Mouse (Mus musculus): ENCODE data around the gene Sumo3. TPM values are rescaled to one million over a fixed set of nuclear protein-coding genes. Genes with fewer than 3 reads are reported as not detected.
A peak's percentile ranks its signal among the peaks of the same experiment; 100 is the strongest.

Gene Sumo3
- polyA plus RNA-seq, 1 experiment from 2014 or later: 156 TPM

DNA sequence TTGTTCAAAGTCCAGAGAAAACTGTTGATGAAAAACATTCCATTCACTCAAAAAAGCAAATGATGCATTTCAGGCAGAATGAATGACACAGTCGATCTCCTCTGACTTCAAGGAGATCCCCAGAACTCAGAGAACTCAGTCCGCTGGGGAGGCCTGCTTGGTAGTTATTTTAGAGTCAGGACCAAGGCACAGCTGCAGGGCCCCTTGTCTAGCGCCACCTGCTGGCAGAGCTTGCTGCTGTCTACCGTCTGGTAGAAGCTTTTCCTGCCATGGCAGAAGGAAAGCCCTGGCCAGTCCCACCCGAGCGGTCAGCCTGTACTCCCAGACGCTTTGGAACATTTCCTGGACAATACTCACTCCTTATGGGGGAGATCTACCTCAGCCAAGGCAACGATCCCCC, 39.2 kb upstream of the Sumo3 start:
- ATAC-seq (ENCODE audit: insufficient number of reproducible peaks, insufficient read depth, low FRiP score, low read depth): no peak

GRCm38 (mm10) chr10:77569481-77569880, 36.4 kb upstream of the Sumo3 start:
- ATAC-seq (ENCODE audit: insufficient number of reproducible peaks, insufficient read depth, low FRiP score, low read depth): no peak
- H3K36me3 ChIP-seq (ENCODE audit: control insufficient read depth, insufficient read depth, low read length): no peaks in the 10 kb centered on the region
- no peaks in the 10 kb centered on the region; a peak in 1 of 4 replicates for H3K4me1 ChIP-seq (ENCODE audit: control insufficient read depth in 2 of 2, insufficient read depth in 2 of 2, low read length in 2 of 2)
- WGBS: 37% methylated on average over 7 of the region's 7 CpGs
- H3K9ac ChIP-seq (ENCODE audit: low read length): no peak overlapping the region
- H3K9me3 ChIP-seq (ENCODE audit: control insufficient read depth, low read length): no peaks in the 10 kb centered on the region
- no peak overlapping the region for H3K4me2 ChIP-seq (ENCODE audit: low read length)
- H3K27me3 ChIP-seq (ENCODE audit: control insufficient read depth, insufficient read depth, low read length): no peaks in the 10 kb centered on the region
- H3K4me3 ChIP-seq (ENCODE audit: control insufficient read depth in 1 of 2, insufficient read depth in 1 of 2, low read depth in 1 of 2, low read length in 2 of 2): no peak overlapping the region
- no peak overlapping the region for H3K27ac ChIP-seq (replicated peaks in 1 of 2; ENCODE audit: control insufficient read depth in 1 of 2, insufficient read depth in 1 of 2, low read depth in 2 of 2, low read length in 2 of 2)

More for the DNA sequence above, 39.2 kb upstream of the Sumo3 start:
- no peak overlapping the region for H3K27ac ChIP-seq (replicated peaks in 1 of 2; ENCODE audit: control insufficient read depth in 1 of 2, insufficient read depth in 1 of 2, low read depth in 2 of 2, low read length in 2 of 2)
- no peaks in the 10 kb centered on the region for H3K27me3 ChIP-seq (ENCODE audit: control insufficient read depth, insufficient read depth, low read length)
- H3K4me3 ChIP-seq (ENCODE audit: control insufficient read depth in 1 of 2, insufficient read depth in 1 of 2, low read depth in 1 of 2, low read length in 2 of 2): no peak overlapping the region
- H3K4me1 ChIP-seq (ENCODE audit: control insufficient read depth in 2 of 2, insufficient read depth in 2 of 2, low read length in 2 of 2): no peaks in the 10 kb centered on the region; a peak in 1 of 4 replicates
- no peaks in the 10 kb centered on the region for H3K36me3 ChIP-seq (ENCODE audit: control insufficient read depth, insufficient read depth, low read length)
- 20% methylated on average over 8 of the region's 8 CpGs for WGBS
- no peaks in the 10 kb centered on the region for H3K9me3 ChIP-seq (ENCODE audit: control insufficient read depth, low read length)
- H3K4me2 ChIP-seq (ENCODE audit: low read length): no peak overlapping the region
- no peak overlapping the region for H3K9ac ChIP-seq (ENCODE audit: low read length)

- 41% methylated on average over 6 of the region's 6 CpGs for WGBS
- H3K4me2 ChIP-seq (ENCODE audit: low read length): no peak overlapping the region
- no peaks in the 10 kb centered on the region; a peak in 1 of 4 replicates for H3K4me1 ChIP-seq (ENCODE audit: control insufficient read depth in 2 of 2, insufficient read depth in 2 of 2, low read length in 2 of 2)
- no peaks in the 10 kb centered on the region for H3K36me3 ChIP-seq (ENCODE audit: control insufficient read depth, insufficient read depth, low read length)
- no peak for ATAC-seq (ENCODE audit: insufficient number of reproducible peaks, insufficient read depth, low FRiP score, low read depth)
- H3K4me3 ChIP-seq (ENCODE audit: control insufficient read depth in 1 of 2, insufficient read depth in 1 of 2, low read depth in 1 of 2, low read length in 2 of 2): no peak overlapping the region
- H3K9me3 ChIP-seq (ENCODE audit: control insufficient read depth, low read length): no peaks in the 10 kb centered on the region
- H3K9ac ChIP-seq (ENCODE audit: low read length): no peak overlapping the region
- H3K27ac ChIP-seq (replicated peaks in 1 of 2; ENCODE audit: control insufficient read depth in 1 of 2, insufficient read depth in 1 of 2, low read depth in 2 of 2, low read length in 2 of 2): no peak overlapping the region
- H3K27me3 ChIP-seq (ENCODE audit: control insufficient read depth, insufficient read depth, low read length): no peaks in the 10 kb centered on the region
These were observed 35.8 kb upstream of the Sumo3 start for GRCm38 (mm10) chr10:77569973-77570658.

DNA sequence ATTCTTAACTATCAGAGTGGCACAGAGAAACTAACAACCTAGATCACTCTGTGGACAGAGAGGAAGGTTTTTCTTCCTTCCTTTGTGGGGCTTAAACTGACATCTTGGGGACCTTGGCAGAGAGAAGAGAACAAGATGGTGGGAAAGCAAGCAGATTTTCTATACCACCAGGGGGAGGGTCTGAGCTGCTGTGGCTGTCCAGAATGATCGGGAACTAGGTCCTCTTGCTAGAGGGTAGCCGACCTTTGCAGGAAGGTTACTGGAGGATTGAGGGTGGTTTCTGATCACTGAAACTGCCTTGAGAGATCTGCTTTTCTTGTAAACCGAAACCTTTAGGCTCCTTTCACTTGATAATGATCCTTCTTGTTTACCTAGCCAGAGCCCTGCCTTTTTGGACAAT, 33.7 kb upstream of the Sumo3 start:
- no peak overlapping the region for H3K9ac ChIP-seq (ENCODE audit: low read length)
- 16% methylated on average over 3 of the region's 3 CpGs for whole genome bisulfite sequencing
- H3K4me3 ChIP-seq (ENCODE audit: control insufficient read depth in 1 of 2, insufficient read depth in 1 of 2, low read depth in 1 of 2, low read length in 2 of 2): no peak overlapping the region
- H3K36me3 ChIP-seq (ENCODE audit: control insufficient read depth, insufficient read depth, low read length): no peaks in the 10 kb centered on the region
- no peaks in the 10 kb centered on the region; a peak in 1 of 4 replicates for H3K4me1 ChIP-seq (ENCODE audit: control insufficient read depth in 2 of 2, insufficient read depth in 2 of 2, low read length in 2 of 2)
- H3K27ac ChIP-seq (replicated peaks in 1 of 2; ENCODE audit: control insufficient read depth in 1 of 2, insufficient read depth in 1 of 2, low read depth in 2 of 2, low read length in 2 of 2): no peak overlapping the region
- ATAC-seq (ENCODE audit: insufficient number of reproducible peaks, insufficient read depth, low FRiP score, low read depth): no peak
- no peak overlapping the region for H3K4me2 ChIP-seq (ENCODE audit: low read length)
- H3K27me3 ChIP-seq (ENCODE audit: control insufficient read depth, insufficient read depth, low read length): no peaks in the 10 kb centered on the region
- no peaks in the 10 kb centered on the region for H3K9me3 ChIP-seq (ENCODE audit: control insufficient read depth, low read length)

GRCm38 (mm10) chr10:77573162-77573561, 32.7 kb upstream of the Sumo3 start:
- WGBS: 100% methylated on average over 1 of the region's 1 CpGs
- H3K4me3 ChIP-seq (ENCODE audit: control insufficient read depth in 1 of 2, insufficient read depth in 1 of 2, low read depth in 1 of 2, low read length in 2 of 2): no peak overlapping the region
- no peaks in the 10 kb centered on the region for H3K9me3 ChIP-seq (ENCODE audit: control insufficient read depth, low read length)
- no peak overlapping the region for H3K27ac ChIP-seq (replicated peaks in 1 of 2; ENCODE audit: control insufficient read depth in 1 of 2, insufficient read depth in 1 of 2, low read depth in 2 of 2, low read length in 2 of 2)
- no peaks in the 10 kb centered on the region; a peak in 1 of 4 replicates for H3K4me1 ChIP-seq (ENCODE audit: control insufficient read depth in 2 of 2, insufficient read depth in 2 of 2, low read length in 2 of 2)
- H3K27me3 ChIP-seq (ENCODE audit: control insufficient read depth, insufficient read depth, low read length): no peaks in the 10 kb centered on the region
- no peak overlapping the region for H3K4me2 ChIP-seq (ENCODE audit: low read length)
- no peak overlapping the region for H3K9ac ChIP-seq (ENCODE audit: low read length)
- ATAC-seq (ENCODE audit: insufficient number of reproducible peaks, insufficient read depth, low FRiP score, low read depth): no peak
- no peaks in the 10 kb centered on the region for H3K36me3 ChIP-seq (ENCODE audit: control insufficient read depth, insufficient read depth, low read length)

DNA sequence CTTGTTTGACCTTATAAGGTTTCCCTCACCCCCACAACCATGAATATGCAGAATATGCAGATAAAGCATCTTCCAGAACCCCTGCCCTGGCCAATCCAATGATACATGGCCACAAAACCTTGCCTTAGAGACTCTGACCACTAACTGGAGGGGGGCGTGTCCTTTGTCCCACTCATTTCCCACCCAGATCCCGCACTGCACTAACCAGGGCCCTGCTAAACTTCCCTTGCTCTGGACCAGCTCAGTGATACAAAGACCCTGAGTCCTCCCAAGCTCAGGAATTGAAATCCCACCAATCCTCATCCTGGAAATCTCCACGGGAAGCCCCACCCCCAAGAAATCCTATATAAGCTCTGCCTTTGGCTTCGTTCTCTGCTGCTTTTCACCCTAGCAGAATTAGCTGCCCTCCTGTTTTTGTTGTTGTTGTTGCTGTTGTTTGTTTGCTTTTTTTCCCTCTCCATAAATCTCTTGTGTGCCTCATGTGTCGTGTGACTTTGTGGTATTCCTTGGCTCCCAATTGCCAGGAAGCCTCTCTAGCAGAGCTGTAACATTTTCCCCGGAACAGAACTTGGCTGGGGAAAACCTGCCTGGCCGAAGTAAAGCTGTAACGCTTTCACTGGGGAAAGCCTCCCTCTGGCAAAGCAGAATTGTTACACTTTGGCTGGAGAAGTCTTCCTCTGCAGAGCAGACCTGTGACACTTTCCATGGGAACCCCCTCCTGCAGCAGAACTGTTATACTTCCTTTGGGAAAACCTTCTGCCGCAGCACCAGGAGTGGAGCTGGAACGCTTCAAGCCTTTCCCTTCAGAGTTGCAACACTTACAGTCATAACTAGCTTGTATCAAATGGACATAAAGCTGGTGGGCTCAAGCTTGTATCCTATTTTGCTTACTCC, 25.6 kb upstream of the Sumo3 start:
- Histone ChIP-seq H3K27ac (replicated peaks in 1 of 2; ENCODE audit: control insufficient read depth in 1 of 2, insufficient read depth in 1 of 2, low read depth in 2 of 2, low read length in 2 of 2) (peak overlapping the region; percentile 37 to 60), H3K4me3 (ENCODE audit: control insufficient read depth in 1 of 2, insufficient read depth in 1 of 2, low read depth in 1 of 2, low read length in 2 of 2) (no peak overlapping the region), H3K36me3 (ENCODE audit: control insufficient read depth, insufficient read depth, low read length) (no peaks in the 10 kb centered on the region), H3K4me1 (ENCODE audit: control insufficient read depth in 2 of 2, insufficient read depth in 2 of 2, low read length in 2 of 2) (peaks cover 8 to 21% of the 10 kb centered on the region in 2 experiments), H3K4me2 (ENCODE audit: low read length) (peak overlapping the region; percentile 84; the same call in 1 of the 2 replicates), H3K27me3 (ENCODE audit: control insufficient read depth, insufficient read depth, low read length) (no peaks in the 10 kb centered on the region), H3K9me3 (ENCODE audit: control insufficient read depth, low read length) (no peaks in the 10 kb centered on the region), H3K9ac (ENCODE audit: low read length) (peak overlapping the region; percentile 69; the same call in 1 of the 2 replicates)
- no peak for ATAC-seq (ENCODE audit: insufficient number of reproducible peaks, insufficient read depth, low FRiP score, low read depth)
- 50% methylated on average over 10 of the region's 10 CpGs for WGBS

- Histone ChIP-seq H3K4me1 (ENCODE audit: control insufficient read depth in 2 of 2, insufficient read depth in 2 of 2, low read length in 2 of 2) (peaks cover 8 to 24% of the 10 kb centered on the region in 2 experiments), H3K27me3 (ENCODE audit: control insufficient read depth, insufficient read depth, low read length) (no peaks in the 10 kb centered on the region), H3K9ac (ENCODE audit: low read length) (peak overlapping the region; percentile 69), H3K4me2 (ENCODE audit: low read length) (peak overlapping the region; percentile 84), H3K4me3 (ENCODE audit: control insufficient read depth in 1 of 2, insufficient read depth in 1 of 2, low read depth in 1 of 2, low read length in 2 of 2) (peak overlapping the region; percentile 42 to 80), H3K36me3 (ENCODE audit: control insufficient read depth, insufficient read depth, low read length) (peaks cover 4% of the 10 kb centered on the region; the same call in 1 of the 2 replicates), H3K9me3 (ENCODE audit: control insufficient read depth, low read length) (no peaks in the 10 kb centered on the region), H3K27ac (replicated peaks in 1 of 2; ENCODE audit: control insufficient read depth in 1 of 2, insufficient read depth in 1 of 2, low read depth in 2 of 2, low read length in 2 of 2) (peak overlapping the region; percentile 82 to 95)
- no peak for ATAC-seq (ENCODE audit: insufficient number of reproducible peaks, insufficient read depth, low FRiP score, low read depth)
- WGBS: 4% methylated on average over 8 of the region's 8 CpGs
These were observed 24.9 kb upstream of the Sumo3 start for GRCm38 (mm10) chr10:77581023-77581407.

Measured in heart, embryonic 14.5 days (tissue).